Mouse (Mus musculus) MEL (cell line): ENCODE data around the gene Dhh.

ENCODE experiments used
- CTCF ChIP-seq, 3 experiments: IDR thresholded peaks in 2 of 3; conservative IDR thresholded peaks in 1 of 3; 2 replicates each; pipeline ENCODE4 v1.5.1; 2011 to 2012; ENCODE audit warnings: low read length in 3 of 3, low read depth in 2 of 3, mild to moderate bottlenecking in 2 of 3, improper control_type of control experiment in 1 of 3, inconsistent platforms in 1 of 3, mixed read lengths in 1 of 3, moderate library complexity in 1 of 3; ENCODE audit not compliant: control insufficient read depth in 1 of 3, insufficient read depth in 1 of 3, poor library complexity in 1 of 3, severe bottlenecking in 1 of 3
- E2F4 ChIP-seq: IDR thresholded peaks from 2 replicates; pipeline ENCODE4 v1.6.1; 2011; ENCODE audit warnings: low read depth, low read length, improper control_type of control experiment, borderline replicate concordance
- HCFC1 ChIP-seq: IDR thresholded peaks from 2 replicates; pipeline ENCODE4 v1.6.1; 2012; ENCODE audit warnings: low read depth, mild to moderate bottlenecking, inconsistent platforms, low read length, improper control_type of control experiment, moderate library complexity
- MXI1 ChIP-seq: IDR thresholded peaks from 2 replicates; pipeline ENCODE4 v1.6.1; 2011; ENCODE audit warnings: mild to moderate bottlenecking, low read depth, low read length, improper control_type of control experiment
- POLR2A ChIP-seq, 2 experiments: IDR thresholded peaks; 2 replicates each; pipeline ENCODE4 v1.6.1; 2011 to 2012; ENCODE audit warnings: low read length in 2 of 2, mild to moderate bottlenecking in 2 of 2, control low read depth in 1 of 2, improper control_type of control experiment in 1 of 2, low read depth in 1 of 2, moderate library complexity in 1 of 2; ENCODE audit not compliant: control insufficient read depth in 1 of 2, insufficient read depth in 1 of 2, poor library complexity in 1 of 2
- RAD21 ChIP-seq: IDR thresholded peaks from 2 replicates; pipeline ENCODE4 v1.6.1; 2011; ENCODE audit warnings: mild to moderate bottlenecking, low read depth, low read length, improper control_type of control experiment
- SMC3 ChIP-seq: IDR thresholded peaks from 2 replicates; pipeline ENCODE4 v1.6.1; 2011; ENCODE audit warnings: low read depth, low read length, improper control_type of control experiment
- USF1 ChIP-seq: IDR thresholded peaks from 2 replicates; pipeline ENCODE4 v1.6.1; 2014; ENCODE audit warnings: low read depth, mild to moderate bottlenecking, inconsistent platforms, low read length, improper control_type of control experiment, moderate library complexity

- TF ChIP-seq RAD21: no peak
- no peak for TF ChIP-seq CTCF (IDR thresholded peaks at IDR 0.05 in 2 of 3, conservative IDR thresholded peaks at IDR 0.05 in 1 of 3; ENCODE audit: control insufficient read depth in 1 of 3, insufficient read depth in 1 of 3, low read depth in 2 of 3, low read length in 3 of 3, poor library complexity in 1 of 3, severe bottlenecking in 1 of 3)
- no peak for TF ChIP-seq E2F4
- TF ChIP-seq HCFC1: no peak
- no peak for TF ChIP-seq SMC3
- TF ChIP-seq MXI1: no peak
- TF ChIP-seq USF1: no peak
- TF ChIP-seq POLR2A (IDR thresholded peaks at IDR 0.05; ENCODE audit: control insufficient read depth in 1 of 2, insufficient read depth in 1 of 2, low read depth in 1 of 2, low read length in 2 of 2, poor library complexity in 1 of 2): no peak
Measured at GRCm38 (mm10) chr15:98887526-98887925, 10.8 kb downstream of the Dhh start.
